Mouse (Mus musculus): ENCODE data around the gene 9430038I01Rik.
"Not testable (repeated sequence)": the region's sequence is repeated elsewhere in the genome, so short reads cannot be mapped to it uniquely, and the experiment has no call there.

The 9430038I01Rik gene

DNA sequence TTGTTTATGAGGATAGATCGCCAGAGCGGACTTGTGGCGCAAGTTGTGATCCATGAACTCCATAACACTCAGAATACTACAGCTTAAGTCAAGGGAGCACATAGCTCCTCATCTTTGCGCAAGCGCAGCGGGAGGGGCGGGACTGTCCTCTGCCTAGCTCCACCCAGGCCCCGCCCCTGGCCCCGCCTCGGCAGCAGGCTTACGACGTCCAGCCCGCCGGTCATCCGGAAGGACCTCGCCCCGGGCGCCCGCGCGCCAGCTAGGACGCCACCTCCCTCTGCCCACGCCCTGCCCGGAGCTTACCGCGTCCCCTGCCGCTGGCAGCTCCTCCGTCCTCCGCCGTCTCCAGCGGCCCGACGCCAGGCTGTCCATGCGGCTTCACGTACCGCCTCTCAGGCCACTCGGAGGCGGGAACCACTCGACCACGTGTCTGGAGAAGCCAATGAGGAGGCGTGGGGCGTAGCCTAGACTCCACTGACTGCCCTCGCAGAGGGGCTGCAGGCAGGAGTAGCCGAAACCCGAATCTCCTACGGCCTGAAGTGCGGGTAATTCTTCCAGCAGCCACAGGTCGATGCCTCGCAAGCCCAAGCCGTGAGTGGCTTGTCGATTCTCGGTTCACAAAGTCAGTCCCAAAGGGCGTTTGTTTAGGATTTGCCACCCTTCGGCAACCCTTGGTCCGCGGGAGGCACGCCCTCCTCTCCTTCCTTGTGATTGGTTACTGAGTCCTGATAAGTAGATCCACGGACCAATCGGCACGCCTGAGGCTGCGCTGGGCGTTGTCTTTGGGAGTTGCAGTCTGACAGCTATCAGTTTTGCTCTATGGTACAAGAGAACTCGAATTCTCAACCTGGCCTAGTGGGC lies at the start of gene 9430038I01Rik:
TSS of gene 9430038I01Rik (minus strand) at position 426 of the 861 bp plus-strand sequence.
- peak; percentile 97 for DNase-seq (ENCODE audit: low spot score)

DNA sequence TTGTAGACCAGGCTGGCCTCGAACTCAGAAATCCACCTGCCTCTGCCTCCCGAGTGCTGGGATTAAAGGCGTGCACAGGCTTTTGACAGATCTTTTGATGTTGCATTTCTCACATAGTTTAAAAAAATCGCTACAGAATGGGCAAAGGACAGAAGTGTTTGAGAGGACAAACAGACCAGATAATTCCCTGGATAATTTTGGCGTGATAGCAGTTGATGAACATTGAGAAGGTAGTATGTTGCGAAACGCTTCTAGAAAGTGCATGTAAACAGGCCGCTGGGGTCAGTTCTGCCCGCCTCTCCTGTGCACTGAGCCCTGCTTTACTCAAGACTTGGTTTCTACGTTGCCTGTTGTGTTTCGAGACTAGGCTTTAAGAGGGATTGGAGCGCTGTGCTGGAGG lies 34.8 kb upstream of the 9430038I01Rik start:
- no peak for DNase-seq (ENCODE audit: low spot score)

DNA sequence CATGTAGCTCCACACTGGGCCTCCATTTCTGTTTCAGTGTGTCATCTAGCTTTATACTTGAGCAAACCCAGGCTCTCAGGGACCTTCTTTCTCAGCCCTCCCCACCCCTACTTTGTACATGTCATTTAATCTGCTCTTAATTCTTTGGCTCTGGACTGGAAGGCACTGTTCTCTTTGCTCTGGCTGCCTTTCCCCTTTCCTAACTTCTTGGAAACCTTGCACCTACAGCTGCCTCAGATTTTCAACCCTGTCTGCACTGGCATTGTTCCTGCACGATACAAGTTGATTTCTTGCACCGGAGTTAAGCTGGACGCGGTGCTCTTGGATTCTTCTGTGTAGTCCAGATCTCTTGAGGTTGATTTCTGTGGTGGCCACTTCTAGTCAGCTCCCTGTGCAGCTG lies 32.4 kb upstream of the 9430038I01Rik start:
- no peak for DNase-seq (ENCODE audit: low spot score)

DNA sequence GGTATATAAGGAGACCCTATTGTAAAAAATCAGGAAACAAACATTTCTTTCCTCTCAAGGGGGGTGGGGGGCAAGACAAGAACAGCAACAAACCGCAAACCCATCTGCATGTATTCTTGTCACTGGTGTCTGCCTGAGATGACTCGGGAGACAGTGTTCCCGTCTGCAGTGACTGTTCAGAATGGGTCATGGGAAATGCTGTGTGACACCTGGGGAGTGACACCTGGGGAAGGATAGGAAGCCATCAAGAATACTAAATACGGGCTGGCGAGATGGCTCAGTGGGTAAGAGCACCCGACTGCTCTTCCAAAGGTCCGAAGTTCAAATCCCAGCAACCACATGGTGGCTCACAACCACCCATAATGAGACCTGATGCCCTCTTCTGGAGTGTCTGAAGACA lies 28.4 kb upstream of the 9430038I01Rik start:
- DNase-seq (ENCODE audit: low spot score) = not testable (repeated sequence)

DNA sequence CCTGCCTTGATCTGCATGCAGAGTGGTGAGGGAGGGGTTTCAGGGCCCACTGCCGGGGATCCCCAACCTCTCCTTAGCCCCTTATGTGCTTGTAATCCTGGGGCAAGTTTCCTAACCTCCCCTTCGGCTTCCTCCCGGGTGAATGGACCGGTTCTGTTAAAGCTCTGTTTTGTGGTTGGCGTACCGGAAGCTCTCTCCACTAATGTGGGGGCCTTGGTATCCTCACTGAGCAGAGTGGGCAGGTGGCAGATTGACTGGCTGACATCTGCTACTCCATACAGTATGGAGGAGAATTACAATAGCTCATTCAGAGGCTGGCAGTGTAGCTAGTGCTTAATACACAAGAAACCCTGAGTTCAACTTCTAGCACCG lies 27.6 kb upstream of the 9430038I01Rik start:
- DNase-seq (ENCODE audit: low spot score) = peak; percentile 28

DNA sequence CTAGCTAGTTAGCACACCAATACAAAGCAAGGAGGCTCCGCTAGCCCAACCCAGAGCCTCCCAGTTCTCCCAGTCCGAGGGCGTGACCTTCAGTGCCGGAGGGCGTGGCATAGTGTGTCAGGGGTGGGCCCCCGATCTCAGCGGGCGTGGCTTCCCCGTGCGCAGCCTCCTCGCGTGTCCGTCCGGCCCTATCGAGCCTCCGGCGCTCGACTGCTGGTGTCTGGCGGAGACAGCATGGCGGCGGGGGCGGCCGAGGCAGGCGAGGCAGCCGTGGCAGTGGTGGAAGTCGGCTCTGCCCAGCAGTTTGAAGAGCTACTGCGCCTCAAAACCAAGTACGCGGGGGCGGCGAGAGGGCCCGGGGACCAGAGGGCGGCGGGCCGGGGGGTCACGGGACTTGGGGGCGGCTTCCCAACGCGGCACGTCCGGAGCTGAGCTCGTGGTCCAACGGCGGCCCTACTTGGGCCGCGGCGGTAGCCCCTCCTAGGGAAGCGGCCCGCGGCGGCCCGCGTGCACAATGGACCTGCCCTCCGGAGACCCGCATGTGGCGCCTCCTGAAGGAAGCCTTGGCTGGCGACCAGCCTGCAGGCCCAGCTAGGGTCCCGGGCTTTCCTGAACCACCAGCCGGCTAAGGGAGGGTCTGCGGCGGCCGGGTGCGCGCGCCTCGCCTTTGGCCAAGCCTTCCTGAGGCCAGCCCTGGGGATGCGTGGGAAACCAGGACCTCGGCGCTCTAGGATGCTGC lies 27.0 kb upstream of the 9430038I01Rik start, which contains the start of gene Glrx3:
TSS of gene Glrx3 (plus strand) at position 175 of the 739 bp plus-strand sequence.
- DNase-seq (ENCODE audit: low spot score) = peak; percentile 99

DNA sequence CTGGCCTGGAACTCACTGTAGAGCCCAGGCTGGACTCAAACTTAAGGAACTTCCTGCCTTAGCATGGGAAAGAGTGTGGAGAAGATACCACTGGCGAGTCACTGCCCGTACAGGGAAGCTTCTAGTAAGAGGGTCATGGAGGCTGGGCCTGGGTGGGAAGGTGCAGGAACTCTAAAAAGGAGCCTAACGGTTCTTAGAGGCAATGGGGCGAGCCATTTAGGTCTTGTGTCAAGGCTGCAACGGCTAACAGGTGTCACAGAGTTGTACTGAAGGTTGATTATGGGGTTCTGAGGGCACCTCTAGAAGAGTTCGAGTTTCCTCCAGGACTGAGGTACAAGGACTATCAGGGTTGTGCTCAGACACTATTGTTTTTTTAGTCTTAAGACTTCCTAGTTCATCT lies 26.3 kb upstream of the 9430038I01Rik start:
- no peak for DNase-seq (ENCODE audit: low spot score)

DNA sequence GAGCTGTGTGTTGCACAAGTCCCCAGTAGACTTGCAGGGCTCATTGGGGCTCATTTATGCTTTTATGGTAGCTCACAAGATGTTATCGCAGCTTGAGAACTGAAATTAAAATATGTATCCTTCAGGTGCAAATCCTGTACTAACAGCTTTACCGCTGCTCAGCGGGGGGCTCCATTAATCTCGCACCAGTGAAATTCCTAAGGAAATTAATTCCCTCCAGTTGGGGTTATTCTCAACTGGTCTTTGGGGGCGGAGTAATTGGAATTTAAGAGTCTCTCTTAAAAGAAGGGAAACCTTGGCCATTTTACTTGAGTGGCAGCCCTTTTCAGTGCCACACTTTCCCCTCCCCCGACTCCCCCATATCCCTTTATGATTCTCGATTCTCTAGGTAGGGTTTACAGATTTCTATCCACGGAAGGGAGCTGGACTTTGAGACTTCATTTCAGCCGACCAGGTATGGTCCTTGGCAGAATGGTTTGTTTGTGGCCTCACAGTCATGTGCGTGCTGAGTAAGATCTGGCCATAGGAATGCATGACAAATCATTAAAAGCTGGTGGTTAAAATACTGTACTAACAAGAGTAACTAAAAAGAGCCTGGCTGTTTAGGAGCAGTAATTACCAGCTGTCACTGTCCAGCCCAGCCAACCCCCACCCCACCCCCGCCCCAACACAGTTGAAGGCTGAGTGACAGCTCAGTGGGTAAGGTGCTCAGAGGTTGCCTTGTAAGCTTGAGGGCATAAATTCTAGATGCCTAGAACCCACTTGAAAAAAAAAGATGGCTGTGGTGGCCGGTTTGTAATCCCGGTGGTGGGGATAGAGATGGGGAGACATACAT lies 21.4 kb upstream of the 9430038I01Rik start:
- no peak for DNase-seq (ENCODE audit: low spot score)

DNA sequence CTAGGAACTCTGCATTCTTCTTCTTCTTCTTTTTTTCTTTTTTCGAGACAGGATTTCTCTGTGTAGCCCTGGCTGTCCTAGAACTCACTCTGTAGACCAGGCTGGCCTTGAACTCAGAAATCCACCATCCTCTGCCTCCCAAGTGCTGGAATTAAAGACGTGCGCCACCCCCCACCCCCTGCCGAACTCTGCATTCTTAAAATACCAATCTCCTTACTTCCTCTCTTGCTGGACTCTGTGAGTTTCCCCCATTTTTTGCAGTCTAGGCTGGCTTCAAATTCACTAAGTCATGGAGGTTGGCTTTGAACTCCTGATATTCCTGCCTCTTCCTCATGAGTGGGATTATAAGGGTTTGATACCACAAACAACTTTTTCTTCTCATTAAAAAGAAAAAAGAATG lies 16.1 kb upstream of the 9430038I01Rik start:
- DNase-seq (ENCODE audit: low spot score) = no peak

DNA sequence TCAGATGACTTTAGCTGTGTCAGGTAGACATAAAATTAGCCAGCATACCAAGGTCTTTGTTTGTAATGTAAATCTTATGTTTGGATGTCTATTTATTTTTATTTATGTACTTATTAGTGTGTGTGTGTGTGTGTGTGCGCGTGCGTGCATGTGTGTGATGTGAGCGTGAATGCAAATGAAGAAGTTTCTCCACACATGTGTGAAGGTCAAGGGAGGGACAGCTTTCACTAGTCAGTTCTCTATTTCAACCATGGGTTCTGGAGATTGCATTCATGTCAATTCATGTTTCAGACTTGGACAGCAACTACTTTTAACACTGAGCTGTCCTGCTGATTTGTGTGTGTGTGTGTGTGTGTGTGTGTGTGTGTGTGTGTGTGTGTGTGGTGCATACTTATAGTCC lies 10.7 kb upstream of the 9430038I01Rik start:
- DNase-seq (ENCODE audit: low spot score) = no peak

DNA sequence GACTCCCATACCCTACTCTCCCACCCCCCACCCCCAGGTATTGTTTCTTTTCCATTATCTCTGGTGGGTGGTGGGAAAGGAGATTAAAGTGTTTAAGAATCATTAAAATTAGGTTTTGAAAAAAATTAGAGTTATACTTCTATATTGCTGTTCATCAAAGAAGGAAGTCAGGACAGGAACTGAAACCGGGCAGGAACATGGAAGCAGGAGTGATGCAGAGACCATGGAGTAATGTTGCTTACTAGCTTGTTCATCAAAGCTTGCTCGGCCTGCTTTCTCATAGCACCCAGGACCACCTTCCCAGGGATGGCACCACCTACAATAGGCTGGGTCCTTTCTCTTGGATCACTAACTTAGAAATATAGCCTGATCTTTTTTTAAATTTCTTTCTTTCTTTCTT lies 10.0 kb upstream of the 9430038I01Rik start:
- no peak for DNase-seq (ENCODE audit: low spot score)

DNA sequence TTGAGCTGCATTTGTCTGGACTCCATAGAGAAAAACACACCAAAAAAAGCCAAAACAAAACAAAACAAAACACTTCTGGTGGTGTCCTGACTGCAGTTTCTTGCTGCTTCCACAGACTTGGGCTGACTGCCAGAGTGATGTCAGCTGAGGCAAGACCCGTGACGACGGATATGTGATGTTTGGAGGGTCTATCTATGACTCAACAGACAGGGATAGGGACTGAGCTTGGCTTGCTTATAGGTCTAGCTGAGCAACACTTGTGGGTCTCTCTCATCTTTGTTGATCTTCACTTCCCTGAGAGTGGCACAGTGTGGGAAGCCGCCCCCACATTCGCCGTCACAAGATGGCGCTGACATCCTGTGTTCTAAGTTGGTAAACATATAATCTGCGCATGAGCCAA lies 4.1 kb upstream of the 9430038I01Rik start:
- DNase-seq (ENCODE audit: low spot score) = no peak

DNA sequence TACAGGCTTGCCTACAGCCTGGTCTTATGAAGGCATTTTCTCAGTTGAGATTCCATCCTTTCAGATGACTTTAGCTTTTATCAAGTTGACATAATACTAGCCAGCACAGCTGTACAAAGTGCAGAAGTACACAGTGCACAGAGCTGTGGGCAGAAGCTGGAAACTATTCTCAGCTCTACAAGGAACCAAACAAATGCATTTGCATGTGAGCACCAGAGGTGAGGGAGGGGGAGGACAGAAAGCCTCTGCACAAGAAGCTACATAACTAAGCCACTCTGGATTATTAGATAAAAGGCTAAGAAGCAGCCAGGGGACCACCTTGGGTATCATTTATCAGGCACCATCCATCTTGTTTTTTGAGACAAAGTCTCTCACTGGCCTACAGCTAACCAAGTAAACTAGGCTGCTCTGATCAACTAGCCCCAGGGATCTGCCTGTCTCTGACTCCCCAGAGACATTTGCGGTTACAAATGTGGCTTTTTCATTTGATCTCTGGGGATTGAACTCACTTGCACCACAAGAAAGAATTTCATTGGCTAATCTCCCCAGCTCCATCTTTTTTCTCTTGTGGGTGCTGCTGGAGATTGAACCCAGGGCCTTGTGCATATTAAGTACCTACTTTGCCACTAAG lies 3.0 kb downstream of the 9430038I01Rik start:
- no peak for DNase-seq (ENCODE audit: low spot score)

DNA sequence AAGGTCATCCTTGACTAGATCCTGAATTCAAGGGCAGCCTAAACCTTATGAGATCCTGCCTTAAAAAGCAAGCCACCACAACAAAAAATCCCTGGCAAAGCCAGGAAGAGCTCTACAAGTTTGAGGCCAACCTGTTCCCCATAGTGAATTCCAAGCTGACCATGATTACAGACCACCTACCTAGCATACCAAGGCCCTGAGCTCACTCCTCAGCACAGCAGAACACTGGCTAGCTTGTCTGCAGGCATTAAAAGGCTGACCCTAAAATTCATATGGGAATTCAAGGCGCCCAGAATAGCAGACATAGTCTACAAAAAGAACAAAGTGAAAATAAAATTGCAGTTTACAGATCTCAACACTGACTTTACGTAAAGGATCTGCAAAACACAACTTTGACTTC lies 6.4 kb downstream of the 9430038I01Rik start:
- DNase-seq (ENCODE audit: low spot score) = no peak

DNA sequence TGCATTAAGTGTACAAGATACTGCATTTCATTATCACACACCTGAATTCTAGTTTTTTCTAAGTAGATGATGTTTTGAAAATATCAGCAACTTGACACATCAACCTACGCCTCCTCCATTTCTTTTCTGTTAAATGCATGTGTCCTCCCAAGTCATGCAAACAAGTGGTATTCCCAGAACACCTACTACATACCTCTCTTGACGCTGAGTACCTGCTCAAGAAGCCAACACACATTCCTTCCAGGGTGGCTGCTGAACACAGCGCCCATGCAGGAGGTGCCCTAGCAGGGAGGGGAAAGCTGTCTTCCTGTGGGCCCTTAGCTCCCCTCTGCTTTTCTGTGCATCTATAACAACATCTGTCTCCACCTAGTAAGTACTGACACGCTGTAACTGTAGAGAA lies 11.6 kb downstream of the 9430038I01Rik start:
- no peak for DNase-seq (ENCODE audit: low spot score)

DNA sequence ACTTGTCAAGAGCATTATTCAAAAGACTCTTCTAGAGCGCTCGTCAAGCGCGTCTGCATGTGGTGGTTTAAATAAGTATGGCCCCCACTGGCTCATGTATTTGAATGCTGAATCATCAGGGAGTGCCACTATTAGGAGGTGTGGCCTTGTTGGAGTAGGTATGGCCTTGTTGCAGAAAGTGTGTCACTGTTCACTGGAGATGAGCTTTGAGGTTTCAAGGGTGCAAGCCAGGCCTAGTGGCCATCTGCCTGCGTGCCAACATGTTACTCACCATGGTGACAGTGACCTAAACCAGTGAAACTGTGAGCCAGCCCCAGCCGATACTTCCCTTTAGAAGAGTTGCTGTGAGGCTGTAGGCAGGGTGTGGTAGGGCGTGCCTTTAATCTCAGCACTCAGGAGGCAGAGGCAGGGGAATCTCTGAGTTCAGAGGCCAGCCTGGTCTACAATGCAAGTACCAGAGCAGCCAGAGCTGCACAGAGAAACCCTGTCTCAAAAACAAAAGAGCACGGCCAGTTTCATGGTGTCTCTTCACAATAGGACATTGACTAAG lies 13.1 kb downstream of the 9430038I01Rik start:
- DNase-seq (ENCODE audit: low spot score) = no peak

DNA sequence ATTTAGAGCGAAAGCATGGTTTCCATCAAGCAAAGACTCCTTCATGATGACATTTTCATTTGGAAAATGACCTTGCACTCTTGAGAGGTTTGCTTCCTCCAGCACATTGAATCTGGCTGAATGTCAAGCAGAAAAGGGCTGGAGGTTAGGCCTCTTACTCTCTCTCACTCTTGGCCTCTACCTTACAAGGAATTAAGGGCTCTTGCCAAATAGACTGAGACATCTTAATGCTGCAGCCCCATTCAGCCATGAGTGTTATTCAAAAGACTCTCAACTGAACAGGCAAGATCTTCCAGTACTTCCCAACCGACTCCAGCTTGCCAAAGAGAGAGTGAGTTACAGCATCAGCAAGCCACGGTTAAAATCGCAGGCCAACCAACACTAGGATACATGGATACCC lies 15.1 kb downstream of the 9430038I01Rik start:
- no peak for DNase-seq (ENCODE audit: low spot score)

DNA sequence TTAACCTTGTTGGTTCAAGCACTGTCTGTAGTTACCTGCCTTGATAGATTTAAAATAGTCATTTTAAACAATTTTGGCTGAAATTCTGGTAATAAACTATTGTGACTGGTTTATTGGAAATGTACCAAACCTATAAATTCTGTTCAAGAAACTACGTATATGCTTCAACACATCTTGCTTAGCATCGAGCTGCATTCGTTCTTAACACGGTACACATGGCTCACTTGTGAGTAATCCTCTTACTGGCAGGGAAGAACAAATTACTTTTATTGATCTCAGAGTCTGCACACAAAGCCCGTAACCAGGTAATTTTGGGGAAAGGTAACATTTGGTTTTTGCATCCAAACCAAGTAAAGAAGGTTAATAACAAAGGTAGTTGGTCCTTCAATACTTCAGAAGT lies 22.7 kb downstream of the 9430038I01Rik start:
- no peak for DNase-seq (ENCODE audit: low spot score)

DNA sequence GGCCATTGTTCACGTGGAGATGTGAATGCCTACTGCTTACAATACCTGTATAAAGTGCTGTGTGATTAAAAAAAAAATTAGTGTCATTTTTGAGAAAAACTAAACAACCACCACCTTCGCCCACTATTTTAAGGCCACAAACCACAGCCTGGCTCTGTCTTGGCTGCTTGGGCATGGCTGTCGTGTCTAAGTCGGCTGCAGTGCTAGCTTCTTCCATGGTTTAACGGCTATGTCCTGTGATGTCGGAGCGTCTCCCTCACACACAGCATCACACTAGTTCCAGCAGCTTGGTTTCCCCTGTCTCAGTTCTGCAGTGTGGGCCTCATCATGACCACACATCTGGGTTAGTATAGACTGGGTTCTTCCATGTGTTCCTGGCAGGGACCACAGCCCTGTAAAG lies 35.6 kb downstream of the 9430038I01Rik start:
- no peak for DNase-seq (ENCODE audit: low spot score)

DNA sequence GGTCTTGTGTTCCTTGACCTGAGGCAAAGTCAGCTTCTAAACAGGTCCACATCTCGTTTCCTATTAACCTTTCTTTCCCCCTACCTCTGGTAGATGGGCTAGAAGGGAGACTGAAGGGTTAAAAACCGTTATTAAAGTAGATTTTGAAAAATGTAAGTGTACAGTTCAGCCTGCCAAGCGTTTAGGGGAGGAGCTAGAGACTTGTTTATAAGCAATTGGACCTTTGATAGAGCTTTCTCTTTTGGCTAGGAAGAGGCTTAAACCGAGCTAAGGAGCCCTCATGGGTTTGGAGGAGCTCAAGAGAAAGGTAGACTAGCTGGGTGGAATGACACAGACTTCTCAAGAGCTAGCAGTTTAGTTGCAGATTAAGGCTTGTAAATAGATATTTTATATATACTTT lies 38.8 kb downstream of the 9430038I01Rik start:
- DNase-seq (ENCODE audit: low spot score) = no peak

DNA sequence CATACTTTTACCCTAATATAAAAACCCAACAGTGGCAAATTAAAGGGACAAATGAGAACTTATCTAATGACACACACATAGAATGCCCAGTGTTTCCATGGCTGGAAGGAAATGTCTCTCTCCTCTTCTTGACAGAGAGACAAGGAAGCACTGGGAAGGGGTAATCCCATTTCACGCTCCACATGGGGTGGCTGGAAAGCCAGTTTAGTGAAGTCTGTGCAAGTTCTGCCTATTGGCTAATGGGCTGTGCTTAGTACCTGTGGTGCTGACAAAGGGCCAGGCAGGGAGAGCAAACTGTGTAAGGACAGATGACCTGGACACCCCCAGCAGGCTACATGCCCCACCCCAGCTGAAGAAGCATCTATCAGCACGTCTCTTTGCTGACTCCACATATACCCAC lies 40.4 kb downstream of the 9430038I01Rik start:
- peak; percentile 43 for DNase-seq (ENCODE audit: low spot score)

DNA sequence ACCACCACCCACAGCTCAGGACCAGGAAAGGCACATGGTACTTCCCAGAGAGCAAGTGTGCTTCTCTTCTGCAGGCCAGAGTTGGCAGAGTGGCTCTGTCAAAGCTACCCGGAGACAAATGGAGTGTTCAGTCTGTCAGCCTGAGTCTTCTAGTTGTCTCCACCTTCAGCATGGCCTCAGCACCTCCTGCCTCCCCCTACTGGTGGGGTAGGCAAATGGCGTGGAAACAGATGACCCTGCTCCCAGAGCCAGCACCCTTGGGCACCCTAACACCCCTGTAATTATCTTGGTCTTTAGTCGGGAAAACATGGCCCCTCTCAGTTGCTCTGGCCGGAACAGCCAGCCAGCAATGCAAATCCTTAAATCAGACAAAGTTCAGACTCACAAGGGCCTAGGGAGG lies 43.8 kb downstream of the 9430038I01Rik start:
- DNase-seq (ENCODE audit: low spot score) = no peak

All from embryo, embryonic 10 days (tissue).